In the genomic region with DNA sequence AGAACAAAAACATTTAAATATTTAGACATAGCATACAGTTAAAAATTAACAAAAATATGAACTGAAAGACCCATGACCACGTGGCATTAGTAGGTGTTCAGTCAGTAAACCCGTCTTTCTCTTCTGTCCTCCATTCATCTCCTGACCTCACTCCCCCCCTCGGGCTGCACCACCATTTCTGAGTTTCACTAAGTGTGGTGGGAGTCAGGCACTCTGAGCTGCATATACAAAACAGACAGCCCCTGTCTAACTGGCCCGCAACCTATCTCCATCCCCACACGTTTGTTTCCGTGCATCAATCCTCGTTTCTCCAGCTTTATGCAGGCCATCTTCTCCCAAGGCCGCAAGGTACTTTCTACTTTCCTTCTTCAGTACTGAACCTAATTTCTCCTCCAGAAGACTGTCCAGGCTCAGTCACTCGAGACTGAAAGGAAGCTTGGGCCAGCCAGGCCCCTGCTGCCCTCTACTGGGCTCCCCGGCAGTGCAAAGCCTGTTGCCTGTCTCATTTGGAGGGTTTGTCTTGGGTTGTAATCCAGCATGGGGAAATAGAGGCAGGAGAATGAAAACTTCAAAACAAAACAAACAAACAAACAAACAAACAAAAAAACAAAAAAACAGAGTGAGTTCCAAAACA, we compare ENCODE assay signal across 8 mouse cellular contexts. TPM values are rescaled to one million over a fixed set of nuclear protein-coding genes. Genes with fewer than 3 reads are reported as not detected.
DNase-seq lines count a peak whose midpoint lies in the region; ATAC-seq and TF ChIP-seq lines count a peak whose summit lies in the region.

No protein-coding gene starts in this region.

- TF ChIP-seq CTCF in small intestine, adult 2 months (IDR thresholded peaks at IDR 0.05; ENCODE audit: extremely low read depth, insufficient read length, insufficient replicate concordance, low read depth, low read length), result peak; percentile 91

- no peak overlapping the region for H3K4me3 ChIP-seq in hindbrain, embryonic 15.5 days
- H3K4me3 ChIP-seq in small intestine, adult 2 months (ENCODE audit: low read depth, low read length), result no peak overlapping the region

- no peaks in the 10 kb centered on the region for H3K27me3 ChIP-seq in hindbrain, embryonic 15.5 days
- no peaks in the 10 kb centered on the region for H3K27me3 ChIP-seq in small intestine, adult 2 months (ENCODE audit: control insufficient read depth, insufficient read depth, low read length)

- H3K36me3 ChIP-seq in hindbrain, embryonic 15.5 days, result peaks cover 3% of the 10 kb centered on the region; the same call in 1 of the 2 replicates
- H3K36me3 ChIP-seq in small intestine, adult 2 months (ENCODE audit: control insufficient read depth, insufficient read depth, low read length), result no peaks in the 10 kb centered on the region

- peak; percentile 70 for DNase-seq in layer of hippocampus, adult 11-12 months (ENCODE audit: low spot score)
- no peak for DNase-seq in layer of hippocampus, adult 9-11 months
- peak; percentile 22 for DNase-seq in cerebellum, adult 9-11 months
- DNase-seq in frontal cortex, postnatal 14 days (ENCODE audit: low spot score in 2 of 2), result peak; percentile 22 to 59
- DNase-seq in left cerebral cortex, postnatal 25 days (ENCODE audit: low spot score in 2 of 2), result peak; percentile 60 to 70

- no peaks in the 10 kb centered on the region for H3K9me3 ChIP-seq in hindbrain, embryonic 15.5 days

- H3K27ac ChIP-seq in hindbrain, embryonic 15.5 days (replicated peaks), result no peak overlapping the region
- H3K27ac ChIP-seq in small intestine, adult 2 months (ENCODE audit: insufficient read depth, low read depth, low read length), result no peak overlapping the region

- H3K4me2 ChIP-seq in hindbrain, embryonic 15.5 days, result no peak overlapping the region

- TF ChIP-seq POLR2A in small intestine, adult 2 months (IDR thresholded peaks at IDR 0.05; ENCODE audit: low read depth, low read length), result no peak

- WGBS in hindbrain, embryonic 15.5 days, result 29% methylated on average over 10 of the region's 10 CpGs
- 27% methylated on average over 10 of the region's 10 CpGs for WGBS in small intestine, adult 2 months

- intact Hi-C loops in left cerebral cortex, postnatal 25 days (cut with DNase I), result loop anchor here (1.0 to 5.0 kb wide), 2 partner anchors 77 to 161 kb away; no protein-coding TSS in a partner anchor

- peak; percentile 61 for ATAC-seq in hindbrain, embryonic 15.5 days (ENCODE audit: low FRiP score, low read depth)
- peak; percentile 94 for ATAC-seq in megakaryocyte progenitor cell, adult 5-6 weeks (replicated peaks; ENCODE audit: poor library complexity)

- H3K4me1 ChIP-seq in hindbrain, embryonic 15.5 days (replicated peaks), result no peaks in the 10 kb centered on the region
- H3K4me1 ChIP-seq in small intestine, adult 2 months (ENCODE audit: control insufficient read depth, insufficient read depth, insufficient read length, low read length), result no peaks in the 10 kb centered on the region

- no peak overlapping the region for H3K9ac ChIP-seq in hindbrain, embryonic 15.5 days

RNA-seq across cellular contexts. Expression of a gene that starts 10.5 kb away (rescaled TPM):
- polyA plus RNA-seq in hindbrain, embryonic 15.5 days (2015; fragmentation: Nextera tagmentation; extraction: Ambion mirVana), result 480 and 532 TPM in 2 replicates
- total RNA-seq in left cerebral cortex, postnatal 25 days (2021), result 100 to 1,000 TPM; 180 to 186 TPM
- total RNA-seq in megakaryocyte progenitor cell, adult 5-6 weeks (2015), result 1,937 and 1,943 TPM in 2 replicates
- total RNA-seq in megakaryocyte progenitor cell, adult 5-6 weeks (2017), result 3,821 and 3,826 TPM in 2 replicates
- polyA plus RNA-seq in small intestine, adult 2 months (2012; rRNA removed), result 15.1 and 40.2 TPM in 2 replicates

RNA-seq across cellular contexts. Expression of a gene that starts 15.3 kb away (rescaled TPM):
- 9.4 and 10.3 TPM in 2 replicates for polyA plus RNA-seq in hindbrain, embryonic 15.5 days (2015; fragmentation: Nextera tagmentation; extraction: Ambion mirVana)
- 10 to 100 TPM; 19.2 to 20.3 TPM for total RNA-seq in left cerebral cortex, postnatal 25 days (2021)
- 0.12 and 0.62 TPM in 2 replicates for total RNA-seq in megakaryocyte progenitor cell, adult 5-6 weeks (2015)
- total RNA-seq in megakaryocyte progenitor cell, adult 5-6 weeks (2017), result 0.42 and 0.88 TPM in 2 replicates
- polyA plus RNA-seq in small intestine, adult 2 months (2012; rRNA removed), result 18.8 and 38.2 TPM in 2 replicates

Comparison
In these comparisons a context has a peak if more than half of its experiments do, and no peak if none do; other contexts are left out.
1. RNA of a gene that starts 10.5 kb away (total RNA-seq): 1,937 to 3,826 TPM in megakaryocyte progenitor cell, adult 5-6 weeks; 180 to 186 TPM in left cerebral cortex, postnatal 25 days; every median in the first group is over 10 times any median in the second.
2. RNA of a gene that starts 15.3 kb away (total RNA-seq): 19.2 to 20.3 TPM in left cerebral cortex, postnatal 25 days; 0.12 to 0.88 TPM in megakaryocyte progenitor cell, adult 5-6 weeks; every median in the first group is over 10 times any median in the second.